Mouse (Mus musculus): ENCODE data around the gene Wnt2b. TPM values are rescaled to one million over a fixed set of nuclear protein-coding genes. Genes with fewer than 3 reads are reported as not detected.

Gene Wnt2b
- total RNA-seq, 2 experiments from 2014 or later = 9.8 to 11.0 TPM

DNA sequence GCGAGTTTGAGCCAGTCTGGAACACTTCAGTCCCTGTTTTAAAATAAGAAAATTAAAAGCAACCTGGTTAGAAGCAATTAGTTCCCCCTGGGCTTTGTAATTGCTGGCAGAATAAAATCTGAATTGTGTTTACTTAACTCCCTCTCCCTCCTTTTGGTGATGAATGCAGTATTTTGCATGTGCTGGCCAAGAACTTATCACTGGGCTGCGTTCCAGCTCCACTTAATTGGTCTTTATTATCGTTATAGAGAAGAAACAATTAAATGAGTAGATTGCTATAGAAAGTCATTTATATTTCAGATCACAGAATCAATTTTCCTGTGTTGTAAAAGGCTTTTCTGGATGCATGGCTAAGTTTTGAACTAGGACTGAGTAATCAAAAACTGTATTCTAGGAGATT, 65.6 kb downstream of the Wnt2b start:
- DNase-seq = no peak

Other genes with a start within 250 kb of the Wnt2b start
- 10 to 100 TPM in 1 of 2 experiments, 1 to 10 TPM in 1; 6.7 to 10.1 TPM for gene Ppm1j, start 180.9 kb downstream of the Wnt2b start, total RNA-seq (2021)
- gene Fam19a3, start 180.1 kb downstream of the Wnt2b start, total RNA-seq (2021) = 1 to 10 TPM in 1 of 2 experiments, under 1 TPM in 1; 0.72 to 1.2 TPM
- 100 to 1,000 TPM; 156 to 166 TPM for gene Rhoc, start 173.5 kb downstream of the Wnt2b start, total RNA-seq (2021)
- 10 to 100 TPM; 29.8 to 30.0 TPM for gene Mov10, start 143.4 kb downstream of the Wnt2b start, total RNA-seq (2021)
- gene St7l, start 97.9 kb downstream of the Wnt2b start, total RNA-seq (2021) = 10 to 100 TPM; 30.5 to 31.0 TPM
- gene Capza1, start 97.4 kb downstream of the Wnt2b start, total RNA-seq (2021) = 10 to 100 TPM; 93.3 to 94.3 TPM
- gene Cttnbp2nl, start 91.2 kb upstream of the Wnt2b start, total RNA-seq (2021) = 10 to 100 TPM; 22.3 to 29.2 TPM
- not detected for gene 4930564D02Rik, start 104.9 kb upstream of the Wnt2b start, total RNA-seq (2021)